Mouse (Mus musculus): ENCODE results near the gene Lce3c.

Gene Lce3c

GRCm38 (mm10) chr3:92944186-92944585, at the start of gene Lce3c:
Gene Lce3c, plus strand, starts transcription at chr3:92944486.
- DNase-seq: peak in 1 of 2 experiments; percentile 2

- no peak for DNase-seq
Measured at GRCm38 (mm10) chr3:92894489-92894888, 49.8 kb upstream of the Lce3c start.

- peak; percentile 51 to 52 for DNase-seq
Measured at GRCm38 (mm10) chr3:92902992-92903391, 41.3 kb upstream of the Lce3c start.

GRCm38 (mm10) chr3:92903640-92904039, 40.6 kb upstream of the Lce3c start:
- DNase-seq: peak; percentile 27 to 40

GRCm38 (mm10) chr3:92905182-92905581, 39.1 kb upstream of the Lce3c start:
- DNase-seq: no peak

- peak; percentile 40 to 63 for DNase-seq
Measured at GRCm38 (mm10) chr3:92907571-92907970, 36.7 kb upstream of the Lce3c start.

GRCm38 (mm10) chr3:92920364-92920763, 23.9 kb upstream of the Lce3c start:
- DNase-seq: peak; percentile 39 to 48

- DNase-seq: no peak
Measured at GRCm38 (mm10) chr3:92926130-92926529, 18.2 kb upstream of the Lce3c start, which contains the start of gene Lce3a. Gene Lce3a, minus strand, starts transcription at chr3:92926230.

- no peak for DNase-seq
Measured at GRCm38 (mm10) chr3:92932679-92933078, 11.6 kb upstream of the Lce3c start, which contains the start of gene Lce3b. Gene Lce3b, plus strand, starts transcription at chr3:92932979.

- DNase-seq: no peak
Measured at GRCm38 (mm10) chr3:92957090-92957489, 12.8 kb downstream of the Lce3c start, which contains the start of gene Lce3d. Gene Lce3d, plus strand, starts transcription at chr3:92957390.

GRCm38 (mm10) chr3:92966761-92967160, 22.5 kb downstream of the Lce3c start, which contains the start of gene Lce3e:
Gene Lce3e, plus strand, starts transcription at chr3:92967061.
- no peak for DNase-seq

- DNase-seq: no peak
Measured at GRCm38 (mm10) chr3:92978484-92978883, 34.2 kb downstream of the Lce3c start.

GRCm38 (mm10) chr3:92991926-92992325, 47.6 kb downstream of the Lce3c start, which contains the start of gene Lce3f:
Gene Lce3f, plus strand, starts transcription at chr3:92992226.
- no peak for DNase-seq

All from cerebellum, postnatal 10 days (tissue).